30 mouse cellular contexts compared by ENCODE assay signal in the genomic region with DNA sequence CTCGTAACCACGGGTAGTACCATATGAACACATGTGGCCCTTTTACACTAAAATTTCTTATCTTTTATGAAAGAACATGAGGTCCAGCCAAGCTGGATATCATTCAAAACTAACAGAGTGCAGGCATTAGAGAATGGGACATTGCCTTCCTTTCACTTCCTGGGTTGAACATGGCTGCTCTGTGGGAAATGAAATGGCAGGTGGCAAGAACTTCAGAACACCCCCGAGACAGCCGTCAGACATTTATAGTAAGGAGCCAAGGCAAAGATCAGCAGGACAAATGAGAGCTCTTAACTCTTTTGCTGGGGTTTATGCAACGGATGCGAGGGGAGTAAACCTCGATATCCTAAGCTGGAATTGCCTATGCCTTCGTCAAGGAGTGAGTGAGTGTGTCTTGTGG.
A peak's percentile ranks its signal among the peaks of the same experiment; 100 is the strongest.
DNase-seq lines count a peak whose midpoint lies in the region; ATAC-seq and TF ChIP-seq lines count a peak whose summit lies in the region.
"Had no signal": no experiment of that assay in that cellular context is flagged by ENCODE, and none has a peak within 500 bp of the region (broad histone marks: within the 10 kb centered on the region; RNA-seq: fewer than 3 reads in every experiment).

No protein-coding gene starts in this region.

- no peak overlapping the region for H3K27ac ChIP-seq in lung, postnatal 0 days (ENCODE audit: low read length)
- H3K27ac ChIP-seq: embryonic facial prominence, embryonic 10.5 days; embryonic facial prominence, embryonic 15.5 days; forebrain, embryonic 13.5 days; heart, embryonic 13.5 days; hindbrain, embryonic 10.5 days; hindbrain, embryonic 15.5 days; layer of hippocampus, adult 2 months; left cerebral cortex, adult 2 months; limb, embryonic 12.5 days; macrophage; neural tube, embryonic 12.5 days had no signal

- WGBS in lung, postnatal 0 days = 66% methylated on average over 8 of the region's 8 CpGs

- H3K36me3 ChIP-seq in lung, postnatal 0 days (ENCODE audit: insufficient read depth, low read length) = no peaks in the 10 kb centered on the region
- H3K36me3 ChIP-seq: embryonic facial prominence, embryonic 10.5 days; embryonic facial prominence, embryonic 15.5 days; heart, embryonic 13.5 days; hindbrain, embryonic 10.5 days; hindbrain, embryonic 15.5 days; limb, embryonic 12.5 days; neural tube, embryonic 12.5 days had no signal

- H3K4me2 ChIP-seq in lung, postnatal 0 days (replicated peaks; ENCODE audit: low read depth, low read length) = no peak overlapping the region
- H3K4me2 ChIP-seq: embryonic facial prominence, embryonic 15.5 days; forebrain, embryonic 13.5 days; heart, embryonic 13.5 days; hindbrain, embryonic 15.5 days; limb, embryonic 12.5 days; liver, embryonic 11.5 days; neural tube, embryonic 12.5 days had no signal

- TF ChIP-seq EP300 in lung, postnatal 0 days (IDR thresholded peaks at IDR 0.05) = no peak

- H3K4me1 ChIP-seq in lung, postnatal 0 days (ENCODE audit: insufficient read depth, low read depth, low read length) = no peaks in the 10 kb centered on the region
- H3K4me1 ChIP-seq: embryonic facial prominence, embryonic 15.5 days; forebrain, embryonic 13.5 days; hindbrain, embryonic 15.5 days; limb, embryonic 12.5 days; neural tube, embryonic 12.5 days had no signal

- H3K4me3 ChIP-seq in lung, postnatal 0 days (ENCODE audit: low read depth, low read length) = no peak overlapping the region
- H3K4me3 ChIP-seq: embryonic facial prominence, embryonic 10.5 days; embryonic facial prominence, embryonic 15.5 days; forebrain, embryonic 13.5 days; heart, embryonic 13.5 days; hindbrain, embryonic 10.5 days; hindbrain, embryonic 15.5 days; layer of hippocampus, adult 2 months; left cerebral cortex, adult 2 months; limb, embryonic 12.5 days; myocyte; neural tube, embryonic 12.5 days had no signal

- no peaks in the 10 kb centered on the region for H3K27me3 ChIP-seq in lung, postnatal 0 days (replicated peaks; ENCODE audit: insufficient read depth, low read length)
- H3K27me3 ChIP-seq: embryonic facial prominence, embryonic 15.5 days; forebrain, embryonic 13.5 days; heart, embryonic 13.5 days; hindbrain, embryonic 15.5 days; limb, embryonic 12.5 days; neural tube, embryonic 12.5 days had no signal

- DNase-seq in heart, adult 8-10 months (ENCODE audit: low spot score) = peak; percentile 48
- no peak for DNase-seq in heart, postnatal 25 days (ENCODE audit: low spot score)
- DNase-seq in lung, postnatal 0 days (ENCODE audit: low spot score) = peak; percentile 45
- DNase-seq in lung, postnatal 14 days = no peak
- peak; percentile 22 for DNase-seq in skeletal muscle tissue, adult 2 months (ENCODE audit: low read depth, low spot score)
- peak; percentile 9 for DNase-seq in testis, postnatal 14 days (ENCODE audit: low spot score)
- DNase-seq: adrenal gland, adult 8-10 months; B cell, adult 2 months; cerebellum, adult 8-10 months; cerebellum, postnatal 25 days; kidney, adult 18-20 months; kidney, postnatal 36 days; liver, postnatal 0 days; right cerebral cortex, postnatal 4 days; thymus, postnatal 14 days had no signal

- no peak overlapping the region for H3K9ac ChIP-seq in lung, postnatal 0 days (replicated peaks; ENCODE audit: low read depth)
- H3K9ac ChIP-seq: embryonic facial prominence, embryonic 15.5 days; forebrain, embryonic 13.5 days; heart, embryonic 13.5 days; hindbrain, embryonic 15.5 days; limb, embryonic 12.5 days; liver, postnatal 0 days; neural tube, embryonic 12.5 days had no signal

- intact Hi-C loops in heart, postnatal 25 days (cut with DNase I) = no loop called here

- no peak for TF ChIP-seq CTCF in lung, postnatal 0 days (IDR thresholded peaks at IDR 0.05)

- no peaks in the 10 kb centered on the region for H3K9me3 ChIP-seq in lung, postnatal 0 days (ENCODE audit: low read length)
- H3K9me3 ChIP-seq: embryonic facial prominence, embryonic 10.5 days; embryonic facial prominence, embryonic 15.5 days; forebrain, embryonic 13.5 days; heart, embryonic 13.5 days; hindbrain, embryonic 10.5 days; hindbrain, embryonic 15.5 days; limb, embryonic 12.5 days; neural tube, embryonic 12.5 days had no signal

- ATAC-seq in lung, postnatal 0 days = peak; percentile 40; the same call in 1 of the 2 replicates
- ATAC-seq in inflammation-experienced regulatory T-cells, adult 6 months = no peak
- ATAC-seq: activated CD4-positive, CD25-positive, alpha-beta regulatory T cell, adult 4 months; forebrain, embryonic 13.5 days; liver, postnatal 0 days had no signal

Comparison
In these comparisons a context has a peak if more than half of its experiments do, and no peak if none do; other contexts are left out.
1. DNase-seq: peak in heart, adult 8-10 months (single experiment), lung, postnatal 0 days (single experiment), skeletal muscle tissue, adult 2 months (single experiment) and testis, postnatal 14 days (single experiment); none in heart, postnatal 25 days (single experiment) and lung, postnatal 14 days (single experiment).